Mouse (Mus musculus): ENCODE measurements around the gene Fermt3. TPM values are rescaled to one million over a fixed set of nuclear protein-coding genes. Genes with fewer than 3 reads are reported as not detected.

Fermt3 gene
- polyA plus RNA-seq, 1 experiment from 2014 or later, result 13.0 TPM

- H3K27me3 ChIP-seq (replicated peaks; ENCODE audit: control insufficient read depth, insufficient read depth, low read length), result no peaks in the 10 kb centered on the region
- H3K4me2 ChIP-seq (ENCODE audit: low read depth, low read length), result peak overlapping the region; percentile 80
- peaks cover 48% of the 10 kb centered on the region for H3K4me1 ChIP-seq (ENCODE audit: control insufficient read depth, insufficient read depth, low read length)
- peak overlapping the region; percentile 94 for H3K9ac ChIP-seq (ENCODE audit: low read depth, low read length)
- no peak for ATAC-seq
- H3K4me3 ChIP-seq (ENCODE audit: low read length), result peak overlapping the region; percentile 83
- peak overlapping the region; percentile 96 for H3K27ac ChIP-seq (ENCODE audit: low read length)
- peaks cover 13% of the 10 kb centered on the region for H3K36me3 ChIP-seq (ENCODE audit: control insufficient read depth, insufficient read depth, low read length)
- 32% methylated on average over 11 of the region's 11 CpGs for WGBS
- no peaks in the 10 kb centered on the region for H3K9me3 ChIP-seq (ENCODE audit: control insufficient read depth, low read length)
These were observed 48.7 kb downstream of the Fermt3 start for GRCm38 (mm10) chr19:6970460-6971085.

DNA sequence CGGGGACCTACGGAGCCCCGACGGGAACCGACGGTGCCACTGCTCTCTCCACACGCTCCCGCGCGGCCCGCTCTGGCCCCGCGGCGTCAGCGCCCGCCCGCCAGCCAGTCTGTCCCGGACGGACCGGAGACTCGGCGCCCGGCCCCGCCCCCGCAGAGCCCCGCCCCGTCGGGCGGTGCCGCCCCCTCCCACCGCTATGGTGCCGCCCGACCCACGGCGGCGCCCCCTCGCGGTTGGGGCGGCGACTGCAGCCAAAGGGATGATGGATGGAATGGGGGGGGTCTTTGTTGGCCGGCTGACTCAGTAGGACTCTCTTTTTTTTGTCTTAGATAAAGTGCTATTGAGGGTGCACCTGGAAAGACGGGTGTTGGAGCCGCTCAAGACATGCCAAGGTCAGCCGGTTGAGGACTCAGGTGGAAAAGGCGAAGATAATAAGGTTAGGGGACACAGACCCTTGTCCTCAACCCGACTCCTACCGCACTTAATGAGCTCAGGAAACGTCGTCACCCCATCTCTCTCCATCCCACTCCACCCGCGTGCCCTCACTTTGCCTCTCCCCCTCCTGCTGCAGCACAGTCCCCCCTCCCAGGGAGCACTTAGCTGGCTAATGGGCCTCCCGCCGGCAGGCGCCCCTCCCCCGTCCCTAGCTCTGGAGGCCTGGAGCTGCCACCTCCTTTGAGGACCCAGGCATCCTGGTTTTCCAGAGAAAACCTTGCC is 49.4 kb downstream of the Fermt3 start:
- Histone ChIP-seq H3K27me3 (replicated peaks; ENCODE audit: control insufficient read depth, insufficient read depth, low read length) (no peaks in the 10 kb centered on the region), H3K27ac (ENCODE audit: low read length) (peak overlapping the region; percentile 96), H3K4me1 (ENCODE audit: control insufficient read depth, insufficient read depth, low read length) (peaks cover 51% of the 10 kb centered on the region), H3K36me3 (ENCODE audit: control insufficient read depth, insufficient read depth, low read length) (peaks cover 16% of the 10 kb centered on the region), H3K4me2 (ENCODE audit: low read depth, low read length) (peak overlapping the region; percentile 80), H3K9ac (ENCODE audit: low read depth, low read length) (peak overlapping the region; percentile 94), H3K9me3 (ENCODE audit: control insufficient read depth, low read length) (no peaks in the 10 kb centered on the region), H3K4me3 (ENCODE audit: low read length) (peak overlapping the region; percentile 83)
- peak; percentile 57 for ATAC-seq
- WGBS, result under 1% methylated on average over 55 of the region's 55 CpGs

DNA sequence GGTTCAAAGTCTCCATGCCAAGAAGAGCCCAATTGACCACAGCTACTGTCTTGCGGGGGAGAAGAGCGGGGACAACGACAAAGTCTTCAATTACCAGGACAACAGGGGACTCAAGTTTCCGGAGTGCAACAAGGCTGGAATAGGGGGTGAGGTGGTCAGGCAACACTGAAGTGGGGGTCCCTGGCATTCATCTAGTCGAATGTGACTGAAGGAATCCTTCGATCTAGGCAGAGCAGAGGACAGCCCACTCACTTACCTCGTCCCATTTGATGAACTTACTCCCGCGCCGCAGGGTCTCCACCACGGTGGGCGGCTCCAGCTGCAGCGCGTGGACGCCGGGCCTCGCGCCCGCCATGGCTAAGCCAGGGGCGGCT is 50.0 kb downstream of the Fermt3 start:
- ATAC-seq, result peak; percentile 2
- under 1% methylated on average over 20 of the region's 20 CpGs for WGBS
- peaks cover 52% of the 10 kb centered on the region for H3K4me1 ChIP-seq (ENCODE audit: control insufficient read depth, insufficient read depth, low read length)

DNA sequence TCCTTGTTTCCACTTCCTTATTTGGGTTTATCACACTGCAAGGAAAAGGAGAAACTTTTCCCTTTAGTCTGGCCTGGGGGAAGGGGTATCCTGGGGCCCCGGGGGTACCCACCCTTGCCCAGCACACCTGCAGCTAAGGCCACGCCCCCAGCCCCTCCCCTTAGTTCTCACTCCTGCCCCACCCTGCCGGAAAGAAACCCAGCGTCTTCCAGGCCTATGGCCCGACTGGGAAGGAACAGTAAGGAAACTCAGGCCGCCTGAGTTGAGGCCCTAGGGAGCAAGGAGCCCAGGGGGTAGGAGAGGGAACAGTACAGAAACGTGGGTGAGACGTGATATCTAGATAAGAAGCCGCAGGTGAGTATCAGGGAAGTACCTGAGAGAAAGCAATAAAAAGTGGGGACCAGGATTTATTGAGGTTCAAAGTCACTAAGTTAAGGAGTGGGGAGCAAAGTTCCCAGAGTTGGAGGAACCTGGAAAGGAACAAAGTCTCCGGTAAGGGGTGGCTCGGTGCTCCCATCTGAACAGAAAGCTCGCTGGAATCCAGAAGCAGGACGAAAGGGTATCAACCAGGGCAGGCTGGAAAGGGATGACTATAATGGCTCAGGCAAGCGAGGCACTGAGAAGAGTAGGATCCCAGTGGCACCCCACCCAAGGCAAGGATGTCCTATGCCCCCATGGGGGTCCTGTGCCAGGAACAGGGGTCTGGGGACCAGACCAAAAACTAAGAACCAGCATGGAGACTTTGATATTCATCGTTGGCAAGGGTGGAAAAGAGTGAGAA is 50.6 kb downstream of the Fermt3 start:
- Histone ChIP-seq H3K4me2 (ENCODE audit: low read depth, low read length) (peak overlapping the region; percentile 80), H3K9me3 (ENCODE audit: control insufficient read depth, low read length) (no peaks in the 10 kb centered on the region), H3K9ac (ENCODE audit: low read depth, low read length) (peak overlapping the region; percentile 94), H3K36me3 (ENCODE audit: control insufficient read depth, insufficient read depth, low read length) (peaks cover 21% of the 10 kb centered on the region), H3K4me1 (ENCODE audit: control insufficient read depth, insufficient read depth, low read length) (peaks cover 52% of the 10 kb centered on the region), H3K4me3 (ENCODE audit: low read length) (peak overlapping the region; percentile 83), H3K27ac (ENCODE audit: low read length) (peak overlapping the region; percentile 96), H3K27me3 (replicated peaks; ENCODE audit: control insufficient read depth, insufficient read depth, low read length) (no peaks in the 10 kb centered on the region)
- WGBS, result 7% methylated on average over 15 of the region's 15 CpGs
- ATAC-seq, result peak; percentile 91

More for the DNA sequence above, 50.0 kb downstream of the Fermt3 start:
- H3K27ac ChIP-seq (ENCODE audit: low read length), result peak overlapping the region; percentile 96
- H3K9me3 ChIP-seq (ENCODE audit: control insufficient read depth, low read length), result no peaks in the 10 kb centered on the region
- H3K36me3 ChIP-seq (ENCODE audit: control insufficient read depth, insufficient read depth, low read length), result peaks cover 18% of the 10 kb centered on the region
- H3K9ac ChIP-seq (ENCODE audit: low read depth, low read length), result peak overlapping the region; percentile 94
- H3K4me3 ChIP-seq (ENCODE audit: low read length), result peak overlapping the region; percentile 83
- no peaks in the 10 kb centered on the region for H3K27me3 ChIP-seq (replicated peaks; ENCODE audit: control insufficient read depth, insufficient read depth, low read length)
- peak overlapping the region; percentile 80 for H3K4me2 ChIP-seq (ENCODE audit: low read depth, low read length)

DNA sequence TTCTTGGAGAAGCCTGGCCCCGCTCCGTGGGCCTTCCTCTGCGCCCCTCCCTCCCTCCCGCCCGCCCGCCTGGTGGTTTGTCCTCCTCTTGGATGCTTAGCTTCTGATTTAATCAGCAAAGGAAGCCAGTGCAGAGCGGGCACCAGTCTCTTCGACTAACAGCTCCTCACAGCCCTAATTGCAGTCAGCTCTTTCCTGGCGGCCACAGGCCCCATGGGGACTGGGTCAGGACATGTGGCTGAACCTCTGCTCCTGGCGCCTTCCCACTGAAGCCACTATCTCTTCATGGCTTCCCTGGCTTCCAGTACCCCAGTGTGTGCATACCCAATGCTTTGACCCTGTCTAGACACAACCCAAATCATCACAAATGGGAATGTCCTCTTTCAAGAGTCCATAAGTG is 62.8 kb downstream of the Fermt3 start:
- Histone ChIP-seq H3K4me2 (ENCODE audit: low read depth, low read length) (no peak overlapping the region), H3K27ac (ENCODE audit: low read length) (no peak overlapping the region; the same call in 1 of the 2 replicates), H3K27me3 (replicated peaks; ENCODE audit: control insufficient read depth, insufficient read depth, low read length) (no peaks in the 10 kb centered on the region), H3K36me3 (ENCODE audit: control insufficient read depth, insufficient read depth, low read length) (peaks cover 51% of the 10 kb centered on the region), H3K9ac (ENCODE audit: low read depth, low read length) (0 out of 2 replicates have a peak overlapping the region, but pooled peaks have one; percentile 11), H3K9me3 (ENCODE audit: control insufficient read depth, low read length) (no peaks in the 10 kb centered on the region), H3K4me3 (ENCODE audit: low read length) (no peak overlapping the region), H3K4me1 (ENCODE audit: control insufficient read depth, insufficient read depth, low read length) (peaks cover 28% of the 10 kb centered on the region)
- 87% methylated on average over 10 of the region's 10 CpGs for WGBS
- ATAC-seq, result no peak

DNA sequence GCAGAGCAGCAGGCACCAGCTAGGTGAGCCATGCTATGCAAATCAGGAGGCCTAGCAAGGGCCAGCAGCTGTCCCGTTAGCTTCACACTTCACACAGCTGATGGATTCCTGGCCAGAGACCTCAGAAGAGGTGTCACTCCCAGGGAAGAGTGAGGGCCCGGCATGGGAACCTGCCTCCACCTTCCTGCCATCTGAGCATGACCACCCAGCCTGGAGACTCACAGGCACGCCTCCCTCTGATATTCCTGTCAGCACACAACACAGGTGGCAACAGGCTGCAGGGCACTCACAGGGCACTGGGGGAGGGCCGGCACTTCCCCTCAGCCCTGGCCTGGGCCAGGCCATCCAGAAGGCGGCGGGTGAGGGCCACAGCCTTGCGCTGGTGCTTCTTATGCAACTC is 63.8 kb downstream of the Fermt3 start:
- H3K27ac ChIP-seq (ENCODE audit: low read length), result peak overlapping the region; percentile 48; the same call in 1 of the 2 replicates
- H3K4me2 ChIP-seq (ENCODE audit: low read depth, low read length), result no peak overlapping the region
- no peaks in the 10 kb centered on the region for H3K27me3 ChIP-seq (replicated peaks; ENCODE audit: control insufficient read depth, insufficient read depth, low read length)
- no peak for ATAC-seq
- no peaks in the 10 kb centered on the region for H3K9me3 ChIP-seq (ENCODE audit: control insufficient read depth, low read length)
- H3K4me1 ChIP-seq (ENCODE audit: control insufficient read depth, insufficient read depth, low read length), result peaks cover 28% of the 10 kb centered on the region
- H3K36me3 ChIP-seq (ENCODE audit: control insufficient read depth, insufficient read depth, low read length), result peaks cover 46% of the 10 kb centered on the region
- H3K4me3 ChIP-seq (ENCODE audit: low read length), result no peak overlapping the region
- no peak overlapping the region for H3K9ac ChIP-seq (ENCODE audit: low read depth, low read length)
- WGBS, result 78% methylated on average over 7 of the region's 7 CpGs

GRCm38 (mm10) chr19:6954046-6954445 is 65.2 kb downstream of the Fermt3 start:
- Histone ChIP-seq H3K4me1 (ENCODE audit: control insufficient read depth, insufficient read depth, low read length) (peaks cover 39% of the 10 kb centered on the region), H3K36me3 (ENCODE audit: control insufficient read depth, insufficient read depth, low read length) (peaks cover 33% of the 10 kb centered on the region), H3K9me3 (ENCODE audit: control insufficient read depth, low read length) (no peaks in the 10 kb centered on the region), H3K27me3 (replicated peaks; ENCODE audit: control insufficient read depth, insufficient read depth, low read length) (no peaks in the 10 kb centered on the region), H3K9ac (ENCODE audit: low read depth, low read length) (0 out of 2 replicates have a peak overlapping the region, but pooled peaks have one; percentile 11), H3K4me2 (ENCODE audit: low read depth, low read length) (no peak overlapping the region), H3K4me3 (ENCODE audit: low read length) (no peak overlapping the region), H3K27ac (ENCODE audit: low read length) (peak overlapping the region; percentile 27; the same call in 1 of the 2 replicates)
- no peak for ATAC-seq
- 45% methylated on average over 9 of the region's 9 CpGs for WGBS

- Histone ChIP-seq H3K9ac (ENCODE audit: low read depth, low read length) (peak overlapping the region; percentile 75), H3K27ac (ENCODE audit: low read length) (peak overlapping the region; percentile 98), H3K4me3 (ENCODE audit: low read length) (peak overlapping the region; percentile 67), H3K4me1 (ENCODE audit: control insufficient read depth, insufficient read depth, low read length) (peaks cover 50% of the 10 kb centered on the region), H3K36me3 (ENCODE audit: control insufficient read depth, insufficient read depth, low read length) (peaks cover 24% of the 10 kb centered on the region), H3K4me2 (ENCODE audit: low read depth, low read length) (peak overlapping the region; percentile 80), H3K9me3 (ENCODE audit: control insufficient read depth, low read length) (no peaks in the 10 kb centered on the region), H3K27me3 (replicated peaks; ENCODE audit: control insufficient read depth, insufficient read depth, low read length) (no peaks in the 10 kb centered on the region)
- 6% methylated on average over 3 of the region's 3 CpGs for WGBS
- peak; percentile 14; the same call in 1 of the 2 replicates for ATAC-seq
These were observed 66.6 kb downstream of the Fermt3 start for GRCm38 (mm10) chr19:6952712-6953037.

Data from intestine, embryonic 16.5 days (tissue).